Mouse (Mus musculus) sigmoid colon, adult 10 weeks (tissue): ENCODE data around the gene Rab5a. TPM values are rescaled to one million over a fixed set of nuclear protein-coding genes. Genes with fewer than 3 reads are reported as not detected.

ENCODE experiments used
- polyA plus RNA-seq: library from polyadenylated mRNA; stranded (reverse); fragments of 350-450 nt; fragmentation: Illumina TruSeq; extraction: RNeasy Lipid Tissue Mini Kit (QIAGEN cat#74804); gene quantifications from one replicate; pipeline ENCODE4 v1.2.3, GENCODE M21; 2014; ENCODE audit warnings: low read depth, low replicate concordance

Gene Rab5a
- 338 TPM for polyA plus RNA-seq

DNA sequence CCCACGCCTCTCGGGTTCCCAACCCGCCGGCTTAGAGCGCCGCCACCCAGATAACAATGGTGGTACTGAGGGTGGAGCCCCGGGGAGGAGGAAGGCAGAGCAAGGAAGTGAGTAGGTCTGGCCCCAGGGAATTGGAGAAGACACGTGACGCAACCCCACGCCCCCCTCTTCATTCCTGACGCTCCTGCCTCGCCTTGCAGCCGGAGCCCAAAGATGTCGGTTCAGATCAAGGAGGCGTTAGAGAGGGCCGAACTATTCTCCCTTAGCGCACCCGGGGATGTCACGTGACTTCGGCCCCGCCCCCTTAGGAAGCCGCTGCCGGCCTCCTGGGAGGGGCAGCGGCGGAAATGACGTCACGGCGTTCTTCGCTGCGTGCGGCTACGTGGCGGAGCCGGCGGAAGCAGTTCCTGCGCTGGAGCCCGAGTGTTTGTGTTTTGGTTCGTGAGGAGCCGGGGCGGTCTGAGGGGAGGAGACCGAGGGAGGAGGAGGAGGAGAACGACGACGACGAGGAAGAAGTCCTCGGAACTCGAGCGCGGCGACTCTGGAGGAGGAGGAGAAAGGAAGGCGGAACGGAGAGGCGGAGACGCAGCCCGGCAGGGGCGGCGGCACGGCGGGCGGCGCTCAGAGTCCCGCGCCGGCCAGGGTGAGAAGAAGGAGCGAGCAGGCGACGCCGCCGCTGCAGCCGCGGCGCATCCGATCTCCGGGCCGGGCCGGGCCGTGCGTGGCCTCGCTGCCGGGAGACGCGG, at the start of gene Rab5a:
Rab5a (plus strand) TSS at position 377 of the 746 bp plus-strand sequence.

DNA sequence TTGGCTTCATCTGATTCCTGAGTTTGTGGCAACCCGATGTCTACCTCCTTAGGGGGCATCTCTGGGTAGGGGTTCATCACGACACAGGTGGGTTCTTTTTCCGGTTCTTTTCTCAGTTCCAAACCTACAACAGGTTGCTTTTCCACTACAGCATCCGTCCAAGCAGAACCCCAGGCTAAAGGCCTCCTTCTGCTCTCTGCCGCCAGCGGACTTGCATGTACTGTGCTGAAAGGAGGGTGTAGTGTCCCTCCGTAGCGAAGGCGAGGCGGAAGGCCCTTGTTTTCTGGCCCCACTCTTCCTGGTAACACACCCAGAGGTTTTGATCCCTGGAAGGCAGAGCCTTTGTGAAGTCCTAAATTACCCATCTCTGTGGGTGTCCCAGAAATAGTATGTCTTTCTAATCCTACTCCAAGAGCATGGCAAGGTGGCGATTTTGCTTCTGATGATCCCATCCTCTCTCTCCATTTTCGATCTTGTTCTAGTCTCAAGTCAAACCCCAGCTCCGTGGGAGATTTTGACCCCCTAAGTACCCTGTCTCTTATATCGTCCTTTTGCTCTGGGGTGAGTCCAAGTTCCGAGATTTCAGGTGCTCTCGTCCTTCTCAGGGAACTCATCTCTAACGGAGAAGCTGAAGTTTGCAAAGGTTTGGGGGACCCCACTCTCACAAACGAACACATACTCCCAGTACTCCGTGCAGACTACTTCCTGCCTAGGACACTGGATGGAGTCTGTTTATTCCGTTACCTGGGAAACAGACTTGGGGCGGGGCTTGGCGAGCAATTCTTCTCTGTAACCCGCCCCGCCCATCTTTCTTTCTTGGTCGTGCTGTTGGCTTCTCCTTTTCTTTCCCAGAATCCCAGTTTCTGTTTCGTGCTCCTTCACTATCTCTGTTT, 16.2 kb upstream of the Rab5a start, which contains the start of gene Efhb:
Efhb (minus strand) TSS at position 719 of the 893 bp plus-strand sequence.

DNA sequence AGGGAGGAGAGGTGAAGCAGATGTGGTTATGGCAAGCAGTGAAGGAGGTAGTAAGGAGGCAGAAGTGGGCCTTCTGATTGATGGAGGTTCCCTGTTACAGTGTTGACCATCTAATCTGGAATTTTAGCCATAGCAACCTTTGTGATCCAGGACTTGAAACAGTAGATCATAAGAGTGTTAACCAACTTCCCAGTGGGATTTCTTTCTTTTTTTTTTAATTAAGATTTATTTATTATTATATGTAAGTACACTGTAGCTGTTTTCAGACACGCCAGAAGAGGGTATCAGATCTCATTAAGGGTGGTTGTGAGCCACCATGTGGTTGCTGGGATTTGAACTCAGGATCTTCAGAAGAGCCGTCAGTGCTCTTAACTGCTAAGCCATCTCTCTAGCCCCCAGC, 60.3 kb downstream of the Rab5a start, which contains the start of gene Pp2d1:
Pp2d1 (minus strand) TSS at position 101 of the 400 bp plus-strand sequence.

Other genes with a start within 250 kb of the Rab5a start
- gene Efhb, start 15.9 kb upstream of the Rab5a start, polyA plus RNA-seq = 2.4 TPM
- not detected for gene Pp2d1, start 60.2 kb downstream of the Rab5a start, polyA plus RNA-seq
- 170 TPM for gene Kat2b, start 87.6 kb downstream of the Rab5a start, polyA plus RNA-seq
- 12.0 TPM for gene Sgo1, start 210.1 kb downstream of the Rab5a start, polyA plus RNA-seq